Mouse (Mus musculus) hindbrain, embryonic 12.5 days (tissue): ENCODE results near the gene Kat2a. TPM values are rescaled to one million over a fixed set of nuclear protein-coding genes. Genes with fewer than 3 reads are reported as not detected.

Source experiments
- polyA plus RNA-seq: library from polyadenylated mRNA; unstranded; fragments of >200 nt; fragmentation: Nextera tagmentation; extraction: Ambion mirVana; gene quantifications from 2 replicates; pipeline ENCODE4 v1.2.1, GENCODE M21; 2016

Kat2a gene
- polyA plus RNA-seq, 1 experiment from 2014 or later = 61.8 TPM

Other genes starting within 250 kb of the Kat2a start
- gene Klhl11, start 239.7 kb downstream of the Kat2a start, polyA plus RNA-seq = 13.7 and 14.8 TPM in 2 replicates
- 348 and 359 TPM in 2 replicates for gene Acly, start 184.5 kb downstream of the Kat2a start, polyA plus RNA-seq
- 2.7 and 3.2 TPM in 2 replicates for gene Ttc25, start 166.9 kb downstream of the Kat2a start, polyA plus RNA-seq
- gene Cnp, start 137.6 kb downstream of the Kat2a start, polyA plus RNA-seq = 29.1 and 29.2 TPM in 2 replicates
- 101 and 109 TPM in 2 replicates for gene Nkiras2, start 93.2 kb downstream of the Kat2a start, polyA plus RNA-seq
- gene Dnajc7, start 92.3 kb downstream of the Kat2a start, polyA plus RNA-seq = 307 and 311 TPM in 2 replicates
- gene Zfp385c, start 20.0 kb downstream of the Kat2a start, polyA plus RNA-seq = 0.53 and 0.74 TPM in 2 replicates
- 1.4 and 2.7 TPM in 2 replicates for gene Dhx58, start 8.2 kb downstream of the Kat2a start, polyA plus RNA-seq
- 0.35 and 0.38 TPM in 2 replicates for gene Hspb9, start 1.4 kb upstream of the Kat2a start, polyA plus RNA-seq
- 17.7 and 19.9 TPM in 2 replicates for gene Rab5c, start 25.8 kb upstream of the Kat2a start, polyA plus RNA-seq
- gene Kcnh4, start 47.5 kb upstream of the Kat2a start, polyA plus RNA-seq = 6.0 and 6.2 TPM in 2 replicates
- not detected in 2 replicates for gene Hcrt, start 50.5 kb upstream of the Kat2a start, polyA plus RNA-seq
- gene Ghdc, start 58.5 kb upstream of the Kat2a start, polyA plus RNA-seq = 4.4 and 4.7 TPM in 2 replicates
- gene Stat5b, start 138.3 kb upstream of the Kat2a start, polyA plus RNA-seq = 17.3 and 20.5 TPM in 2 replicates
- gene Stat5a, start 146.9 kb upstream of the Kat2a start, polyA plus RNA-seq = 1.4 and 2.8 TPM in 2 replicates
- gene Stat3, start 227.1 kb upstream of the Kat2a start, polyA plus RNA-seq = 41.4 and 47.4 TPM in 2 replicates